Mouse (Mus musculus): Measurements from ENCODE around the gene D5Ertd579e.

DNA sequence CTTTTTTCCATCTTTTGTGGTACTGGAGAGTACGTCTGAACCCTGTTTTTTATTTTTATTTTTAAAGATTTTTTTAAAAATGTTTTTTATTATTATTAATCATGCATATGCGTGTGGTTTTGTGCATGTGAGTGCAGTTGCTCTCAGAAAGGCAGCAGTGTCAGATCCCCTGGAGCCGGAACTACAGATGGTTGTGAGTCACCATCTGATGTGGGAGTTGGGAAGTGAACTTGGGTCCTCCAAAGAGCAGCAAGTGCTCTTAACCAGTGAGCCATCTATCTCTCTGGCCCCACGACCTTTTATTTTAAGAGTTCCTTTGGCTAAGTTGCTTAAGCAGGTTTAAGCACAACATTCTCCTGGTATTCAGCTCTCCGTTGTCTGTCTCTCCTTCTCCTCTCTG, 99.6 kb downstream of the D5Ertd579e start:
- TF ChIP-seq GATA1 (IDR thresholded peaks at IDR 0.05; ENCODE audit: borderline replicate concordance, low read length) (no peak), FLI1 (IDR thresholded peaks at IDR 0.05; ENCODE audit: low read length) (no peak)

All from megakaryocyte, embryonic 14.5 days (primary cell).